Mouse (Mus musculus): Measurements from ENCODE around the gene Rabgap1l. TPM values are rescaled to one million over a fixed set of nuclear protein-coding genes. Genes with fewer than 3 reads are reported as not detected.

Rabgap1l gene
- polyA plus RNA-seq (2015; fragmentation: Nextera tagmentation; extraction: Ambion mirVana): 31.4 and 42.0 TPM in 2 replicates

DNA sequence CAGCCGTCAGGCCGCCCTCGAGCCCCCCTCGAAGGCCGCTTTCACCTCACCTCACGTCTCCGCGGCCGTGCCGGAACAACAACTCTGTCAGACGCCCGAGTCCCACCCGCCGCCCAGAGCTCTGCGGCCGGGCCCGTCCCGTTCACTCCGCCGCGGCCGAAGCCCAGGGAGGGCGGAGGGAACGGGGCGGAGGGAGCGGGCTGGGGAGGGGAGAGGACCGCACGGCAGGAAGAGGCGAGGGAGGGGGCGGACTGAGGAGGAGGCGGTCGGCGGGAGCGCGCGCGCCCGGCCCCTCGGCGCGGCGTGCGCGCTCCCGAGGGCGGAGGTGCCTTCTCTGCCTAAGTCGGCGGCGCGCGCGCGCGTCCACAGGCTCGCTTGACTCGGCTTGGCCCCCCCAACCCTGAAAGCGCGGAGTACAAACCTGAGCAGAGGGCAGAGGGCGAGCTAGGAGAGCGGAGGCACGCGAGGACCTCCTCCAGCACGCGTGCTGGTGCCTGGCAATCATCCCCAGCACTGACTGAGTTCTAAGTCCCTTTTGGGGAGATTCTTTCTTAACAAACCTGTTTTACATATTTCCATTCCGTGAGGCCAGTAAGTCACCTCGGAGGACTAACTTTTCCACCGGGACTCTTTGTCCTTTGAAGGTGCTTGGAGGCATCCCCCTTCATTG lies at the start of gene Rabgap1l:
Gene Rabgap1l, minus strand, starts transcription at position 526 of the 670 bp plus-strand sequence.
- DNase-seq (ENCODE audit: low spot score): peak; percentile 97
- no peaks in the 10 kb centered on the region for H3K9me3 ChIP-seq (ENCODE audit: low read length)
- H3K9ac ChIP-seq (replicated peaks; ENCODE audit: low read depth): peak within 1 kb of the TSS; percentile 75
- no peaks in the 10 kb centered on the region for H3K36me3 ChIP-seq (ENCODE audit: insufficient read depth, low read length)
- peak; percentile 98 for ATAC-seq
- H3K4me1 ChIP-seq (ENCODE audit: insufficient read depth, low read depth, low read length): peaks cover 8% of the 10 kb centered on the region; the same call in 1 of the 2 replicates
- H3K4me2 ChIP-seq (replicated peaks; ENCODE audit: low read depth, low read length): peak within 1 kb of the TSS; percentile 97
- peak within 1 kb of the TSS; percentile 78 for H3K27ac ChIP-seq (ENCODE audit: low read length)
- TF ChIP-seq EP300 (IDR thresholded peaks at IDR 0.05): no peak
- TF ChIP-seq CTCF (IDR thresholded peaks at IDR 0.05): no peak
- peak within 1 kb of the TSS; percentile 97 for H3K4me3 ChIP-seq (ENCODE audit: low read depth, low read length)
- H3K27me3 ChIP-seq (replicated peaks; ENCODE audit: insufficient read depth, low read length): no peaks in the 10 kb centered on the region
- WGBS: 6% methylated on average over 30 of the region's 67 CpGs

GRCm38 (mm10) chr1:160842567-160842966 lies 49.6 kb upstream of the Rabgap1l start:
- ATAC-seq: no peak
- Histone ChIP-seq H3K4me1 (ENCODE audit: insufficient read depth, low read depth, low read length) (no peaks in the 10 kb centered on the region), H3K9me3 (ENCODE audit: low read length) (no peaks in the 10 kb centered on the region), H3K4me2 (replicated peaks; ENCODE audit: low read depth, low read length) (no peak overlapping the region), H3K36me3 (ENCODE audit: insufficient read depth, low read length) (no peaks in the 10 kb centered on the region), H3K4me3 (ENCODE audit: low read depth, low read length) (no peak overlapping the region), H3K9ac (replicated peaks; ENCODE audit: low read depth) (no peak overlapping the region), H3K27me3 (replicated peaks; ENCODE audit: insufficient read depth, low read length) (no peaks in the 10 kb centered on the region), H3K27ac (ENCODE audit: low read length) (no peak overlapping the region)
- DNase-seq (ENCODE audit: low spot score): no peak
- no peak for TF ChIP-seq EP300 (IDR thresholded peaks at IDR 0.05)
- TF ChIP-seq CTCF (IDR thresholded peaks at IDR 0.05): no peak
- 33% methylated on average over 10 of the region's 10 CpGs for WGBS

- DNase-seq (ENCODE audit: low spot score) (no peak), ATAC-seq (no peak)
- Histone ChIP-seq H3K36me3 (ENCODE audit: insufficient read depth, low read length) (no peaks in the 10 kb centered on the region), H3K27ac (ENCODE audit: low read length) (no peak overlapping the region), H3K4me3 (ENCODE audit: low read depth, low read length) (no peak overlapping the region), H3K9ac (replicated peaks; ENCODE audit: low read depth) (no peak overlapping the region), H3K4me2 (replicated peaks; ENCODE audit: low read depth, low read length) (no peak overlapping the region), H3K4me1 (ENCODE audit: insufficient read depth, low read depth, low read length) (no peaks in the 10 kb centered on the region), H3K9me3 (ENCODE audit: low read length) (no peaks in the 10 kb centered on the region), H3K27me3 (replicated peaks; ENCODE audit: insufficient read depth, low read length) (no peaks in the 10 kb centered on the region)
- WGBS: 48% methylated on average over 5 of the region's 5 CpGs
- TF ChIP-seq EP300 (IDR thresholded peaks at IDR 0.05) (no peak), CTCF (IDR thresholded peaks at IDR 0.05) (no peak)
Observed at GRCm38 (mm10) chr1:160840618-160841017, 47.6 kb upstream of the Rabgap1l start.

DNA sequence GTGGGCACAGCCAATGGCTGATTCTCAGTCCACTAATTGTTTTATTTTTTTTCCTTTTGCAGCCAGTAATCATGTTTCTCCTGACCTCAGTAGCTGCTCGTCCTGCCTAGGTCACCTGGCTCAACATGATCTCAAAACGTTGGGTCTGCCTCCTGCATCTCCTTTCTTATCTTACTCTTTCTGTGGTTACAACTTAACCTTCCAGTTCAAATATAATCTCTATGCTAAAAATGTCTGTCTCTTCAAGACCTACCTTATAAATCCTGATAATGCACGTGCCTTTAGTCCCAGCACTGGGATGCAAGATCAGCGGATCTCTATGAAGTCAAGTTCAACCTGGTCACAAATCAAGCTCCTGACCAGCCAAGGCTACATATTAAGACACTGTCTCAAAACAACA lies 46.1 kb upstream of the Rabgap1l start:
- no peak overlapping the region for H3K4me3 ChIP-seq (ENCODE audit: low read depth, low read length)
- no peak overlapping the region for H3K4me2 ChIP-seq (replicated peaks; ENCODE audit: low read depth, low read length)
- TF ChIP-seq CTCF (IDR thresholded peaks at IDR 0.05) (no peak), EP300 (IDR thresholded peaks at IDR 0.05) (no peak)
- 61% methylated on average over 4 of the region's 4 CpGs for WGBS
- ATAC-seq (no peak), DNase-seq (ENCODE audit: low spot score) (no peak)
- H3K27ac ChIP-seq (ENCODE audit: low read length): no peak overlapping the region
- no peaks in the 10 kb centered on the region for H3K36me3 ChIP-seq (ENCODE audit: insufficient read depth, low read length)
- H3K9me3 ChIP-seq (ENCODE audit: low read length): no peaks in the 10 kb centered on the region
- H3K27me3 ChIP-seq (replicated peaks; ENCODE audit: insufficient read depth, low read length): no peaks in the 10 kb centered on the region
- no peaks in the 10 kb centered on the region for H3K4me1 ChIP-seq (ENCODE audit: insufficient read depth, low read depth, low read length)
- no peak overlapping the region for H3K9ac ChIP-seq (replicated peaks; ENCODE audit: low read depth)

DNA sequence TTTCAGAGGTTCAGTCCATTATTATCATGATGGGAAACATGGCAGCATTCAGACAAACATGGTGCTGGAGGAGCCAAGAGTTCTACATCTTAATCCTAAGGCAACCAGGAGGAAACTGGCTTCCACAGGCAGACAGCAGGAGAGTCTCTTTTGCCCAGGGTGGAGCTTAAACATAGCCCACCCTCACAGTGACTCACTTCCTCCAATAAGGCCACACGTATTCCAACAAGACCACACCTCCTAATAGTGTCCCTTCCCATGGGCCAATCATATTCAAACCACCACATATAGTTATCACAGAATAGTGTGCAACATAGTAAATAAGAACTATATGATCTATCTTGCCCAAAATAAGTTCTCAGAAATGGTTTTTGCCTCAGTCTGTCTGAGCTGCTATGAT lies 41.4 kb upstream of the Rabgap1l start:
- Histone ChIP-seq H3K9ac (replicated peaks; ENCODE audit: low read depth) (no peak overlapping the region), H3K36me3 (ENCODE audit: insufficient read depth, low read length) (no peaks in the 10 kb centered on the region), H3K4me1 (ENCODE audit: insufficient read depth, low read depth, low read length) (no peaks in the 10 kb centered on the region), H3K4me2 (replicated peaks; ENCODE audit: low read depth, low read length) (no peak overlapping the region), H3K9me3 (ENCODE audit: low read length) (no peaks in the 10 kb centered on the region), H3K27me3 (replicated peaks; ENCODE audit: insufficient read depth, low read length) (no peaks in the 10 kb centered on the region), H3K4me3 (ENCODE audit: low read depth, low read length) (no peak overlapping the region), H3K27ac (ENCODE audit: low read length) (no peak overlapping the region)
- WGBS: 76% methylated on average over 1 of the region's 1 CpGs
- ATAC-seq (no peak), DNase-seq (ENCODE audit: low spot score) (no peak)
- TF ChIP-seq CTCF (IDR thresholded peaks at IDR 0.05): no peak
- no peak for TF ChIP-seq EP300 (IDR thresholded peaks at IDR 0.05)

- no peak overlapping the region for H3K4me2 ChIP-seq (replicated peaks; ENCODE audit: low read depth, low read length)
- 77% methylated on average over 9 of the region's 9 CpGs for WGBS
- H3K4me1 ChIP-seq (ENCODE audit: insufficient read depth, low read depth, low read length): no peaks in the 10 kb centered on the region
- ATAC-seq (no peak), DNase-seq (ENCODE audit: low spot score) (no peak)
- H3K27me3 ChIP-seq (replicated peaks; ENCODE audit: insufficient read depth, low read length): no peaks in the 10 kb centered on the region
- TF ChIP-seq CTCF (IDR thresholded peaks at IDR 0.05): no peak
- TF ChIP-seq EP300 (IDR thresholded peaks at IDR 0.05): no peak
- H3K27ac ChIP-seq (ENCODE audit: low read length): no peak overlapping the region
- no peaks in the 10 kb centered on the region for H3K36me3 ChIP-seq (ENCODE audit: insufficient read depth, low read length)
- no peaks in the 10 kb centered on the region for H3K9me3 ChIP-seq (ENCODE audit: low read length)
- H3K9ac ChIP-seq (replicated peaks; ENCODE audit: low read depth): no peak overlapping the region
- H3K4me3 ChIP-seq (ENCODE audit: low read depth, low read length): no peak overlapping the region
Observed at GRCm38 (mm10) chr1:160832267-160833021, 39.4 kb upstream of the Rabgap1l start.
